Mouse (Mus musculus): ENCODE data around the gene Ugt1a6b.

The Ugt1a6b gene

GRCm38 (mm10) chr1:88260604-88261377 lies 157.7 kb downstream of the Ugt1a6b start:
- DNase-seq (ENCODE audit: extremely low spot score, low spot score), result no peak

GRCm38 (mm10) chr1:88261706-88262105 lies 158.7 kb downstream of the Ugt1a6b start:
- no peak for DNase-seq (ENCODE audit: extremely low spot score, low spot score)

GRCm38 (mm10) chr1:88262255-88262654 lies 159.2 kb downstream of the Ugt1a6b start:
- no peak for DNase-seq (ENCODE audit: extremely low spot score, low spot score)

GRCm38 (mm10) chr1:88262961-88263360 lies 159.9 kb downstream of the Ugt1a6b start:
- no peak for DNase-seq (ENCODE audit: extremely low spot score, low spot score)

GRCm38 (mm10) chr1:88263778-88264177 lies 160.7 kb downstream of the Ugt1a6b start:
- no peak for DNase-seq (ENCODE audit: extremely low spot score, low spot score)

- no peak for DNase-seq (ENCODE audit: extremely low spot score, low spot score)
Measured at GRCm38 (mm10) chr1:88264237-88264868, 161.3 kb downstream of the Ugt1a6b start.

GRCm38 (mm10) chr1:88264869-88265240 lies 161.8 kb downstream of the Ugt1a6b start:
- DNase-seq (ENCODE audit: extremely low spot score, low spot score), result no peak

GRCm38 (mm10) chr1:88266123-88266522 lies 163.1 kb downstream of the Ugt1a6b start:
- no peak for DNase-seq (ENCODE audit: extremely low spot score, low spot score)

GRCm38 (mm10) chr1:88267489-88267888 lies 164.4 kb downstream of the Ugt1a6b start:
- no peak for DNase-seq (ENCODE audit: extremely low spot score, low spot score)

- DNase-seq (ENCODE audit: extremely low spot score, low spot score), result no peak
Measured at GRCm38 (mm10) chr1:88268070-88268469, 165.0 kb downstream of the Ugt1a6b start.
